Mouse (Mus musculus) liver, postnatal 0 days (tissue): ENCODE data around the gene Zan. TPM values are rescaled to one million over a fixed set of nuclear protein-coding genes. Genes with fewer than 3 reads are reported as not detected.
A peak's percentile ranks its signal among the peaks of the same experiment; 100 is the strongest.

Experiments
- ATAC-seq: fragments of 200-750 bp; cut with Nextera tagmentation; 2 replicates; pipeline ENCODE4 v1.8.0; 2017; ENCODE audit warnings: mild to moderate bottlenecking, moderate library complexity
- DNase-seq: peaks from one replicate; pipeline ENCODE4 v3.0.0-alpha.2; 2016
- H3K27ac ChIP-seq: fragments of 300-500 bp; sonication (generic); 2 replicates; pipeline ENCODE4 v1.5.1; 2014; ENCODE audit warnings: antibody characterized with exemption, moderate library complexity, mild to moderate bottlenecking, low read depth
- H3K27me3 ChIP-seq: fragments of 300-500 bp; sonication (generic); 2 replicates; pipeline ENCODE4 v1.6.1; 2014; ENCODE audit warnings: low read length, control low read depth, mixed read lengths; ENCODE audit not compliant: insufficient read depth
- H3K36me3 ChIP-seq: fragments of 300-500 bp; sonication (generic); replicated peaks from 2 replicates; pipeline ENCODE4 v1.6.1; 2014; ENCODE audit warnings: mild to moderate bottlenecking, control low read depth, low read length, moderate library complexity, mixed read lengths; ENCODE audit not compliant: insufficient read depth
- H3K4me1 ChIP-seq: fragments of 300-500 bp; sonication (generic); 2 replicates; pipeline ENCODE4 v1.6.1; 2014; ENCODE audit warnings: antibody characterized with exemption, mild to moderate bottlenecking, control low read depth; ENCODE audit not compliant: insufficient read depth
- H3K4me2 ChIP-seq: fragments of 300-500 bp; sonication (generic); 2 replicates; pipeline ENCODE4 v1.6.1; 2014; ENCODE audit warnings: low read depth, mild to moderate bottlenecking, low read length, moderate library complexity, mixed read lengths
- H3K4me3 ChIP-seq: fragments of 300-500 bp; sonication (generic); 2 replicates; pipeline ENCODE4 v1.5.1; 2014; ENCODE audit warnings: low read depth, low read length
- H3K9ac ChIP-seq: fragments of 300-500 bp; sonication (generic); replicated peaks from 2 replicates; pipeline ENCODE4 v1.6.1; 2014; ENCODE audit warnings: mild to moderate bottlenecking, moderate library complexity
- H3K9me3 ChIP-seq: fragments of 300-500 bp; sonication (generic); 2 replicates; pipeline ENCODE4 v1.6.1; 2016; ENCODE audit warnings: mild to moderate bottlenecking, control low read depth, low read length, mixed read lengths
- CTCF ChIP-seq: sonication (generic); IDR thresholded peaks from 2 replicates; pipeline ENCODE4 v1.5.1; 2016; ENCODE audit warnings: antibody characterized with exemption, low read depth
- EP300 ChIP-seq: IDR thresholded peaks from 2 replicates; pipeline ENCODE4 v1.6.1; 2016; ENCODE audit warnings: antibody characterized with exemption, low read depth, mild to moderate bottlenecking
- WGBS: fragments of 180-500 bp; shearing (Covaris S2); extraction: QIAGEN DNeasy Blood & Tissue Kit; methylation state at CpG from one replicate; pipeline ENCODE4 v1.1.7; 2014; ENCODE audit not compliant: insufficient replicate concordance; 5-methylcytosine and 5-hydroxymethylcytosine counted together
- polyA plus RNA-seq: library from polyadenylated mRNA; unstranded; fragments of >200 nt; fragmentation: Nextera tagmentation; extraction: Ambion mirVana; gene quantifications from 2 replicates; pipeline ENCODE4 v1.2.1, GENCODE M21; 2015

The Zan gene
- polyA plus RNA-seq, 1 experiment from 2014 or later: 0.06 TPM

GRCm38 (mm10) chr5:137340222-137340621 lies 136.6 kb downstream of the Zan start:
- TF ChIP-seq EP300: no peak
- TF ChIP-seq CTCF: no peak
- 63% methylated on average over 6 of the region's 6 CpGs for WGBS
- ATAC-seq: no peak
- H3K4me3 ChIP-seq: no peak overlapping the region
- H3K36me3 ChIP-seq: no peaks in the 10 kb centered on the region
- H3K9ac ChIP-seq: no peak overlapping the region
- H3K9me3 ChIP-seq: no peaks in the 10 kb centered on the region
- H3K27me3 ChIP-seq: 0 out of 2 replicates have a peak, but pooled peaks cover 2% of the 10 kb centered on the region
- H3K4me1 ChIP-seq: peaks cover 20% of the 10 kb centered on the region
- no peak overlapping the region for H3K27ac ChIP-seq
- no peak overlapping the region for H3K4me2 ChIP-seq
- DNase-seq: no peak

GRCm38 (mm10) chr5:137339290-137339979 lies 137.4 kb downstream of the Zan start:
- no peak for DNase-seq
- 0 out of 2 replicates have a peak, but pooled peaks have one; percentile 12 for ATAC-seq
- Histone ChIP-seq H3K4me1 (peaks cover 18% of the 10 kb centered on the region), H3K27me3 (0 out of 2 replicates have a peak, but pooled peaks cover 2% of the 10 kb centered on the region), H3K36me3 (no peaks in the 10 kb centered on the region), H3K9me3 (no peaks in the 10 kb centered on the region), H3K9ac (0 out of 2 replicates have a peak overlapping the region, but pooled peaks have one; percentile 37), H3K27ac (peak overlapping the region; percentile 62), H3K4me3 (0 out of 2 replicates have a peak overlapping the region, but pooled peaks have one; percentile 45), H3K4me2 (peak overlapping the region; percentile 84; the same call in 1 of the 2 replicates)
- TF ChIP-seq CTCF: no peak
- TF ChIP-seq EP300: no peak
- WGBS: 26% methylated on average over 20 of the region's 22 CpGs

GRCm38 (mm10) chr5:137338663-137339289 lies 138.1 kb downstream of the Zan start:
- ATAC-seq: peak; percentile 33
- under 1% methylated on average over 11 of the region's 11 CpGs for WGBS
- peak; percentile 39 for DNase-seq

DNA sequence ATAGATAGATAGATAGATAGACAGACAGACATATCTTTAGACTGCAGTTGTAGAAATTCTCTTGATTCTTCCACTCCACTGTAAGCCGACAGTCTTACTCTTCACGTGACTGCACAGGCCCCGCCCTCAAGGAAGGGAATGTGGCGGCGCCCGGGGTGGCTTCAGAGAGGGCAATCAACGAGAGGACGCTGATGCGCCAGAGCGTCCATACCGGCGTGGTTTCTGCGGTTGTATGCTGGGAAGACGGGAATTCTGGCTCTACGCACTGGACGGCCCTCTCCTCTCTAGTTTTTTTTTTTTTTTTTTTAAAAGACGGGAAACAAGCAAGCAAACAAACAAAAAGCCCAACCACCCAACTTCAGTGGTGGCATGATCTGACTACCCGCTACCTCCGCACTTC lies 138.6 kb downstream of the Zan start:
- peaks cover 23% of the 10 kb centered on the region for H3K4me1 ChIP-seq
- peak; percentile 86 for DNase-seq
- no peaks in the 10 kb centered on the region for H3K9me3 ChIP-seq
- under 1% methylated on average over 19 of the region's 19 CpGs for WGBS
- no peaks in the 10 kb centered on the region for H3K36me3 ChIP-seq
- H3K4me2 ChIP-seq: peak overlapping the region; percentile 84
- TF ChIP-seq CTCF (no peak), EP300 (no peak; the same call in 1 of the 2 replicates)
- H3K27ac ChIP-seq: peak overlapping the region; percentile 62
- peak overlapping the region; percentile 45 for H3K4me3 ChIP-seq
- peak; percentile 78 for ATAC-seq
- H3K9ac ChIP-seq: peak overlapping the region; percentile 37
- 0 out of 2 replicates have a peak, but pooled peaks cover 2% of the 10 kb centered on the region for H3K27me3 ChIP-seq

More at GRCm38 (mm10) chr5:137338663-137339289, 138.1 kb downstream of the Zan start:
- peak overlapping the region; percentile 37 for H3K9ac ChIP-seq
- H3K9me3 ChIP-seq: no peaks in the 10 kb centered on the region
- peak overlapping the region; percentile 45 for H3K4me3 ChIP-seq
- peaks cover 23% of the 10 kb centered on the region for H3K4me1 ChIP-seq
- H3K27ac ChIP-seq: peak overlapping the region; percentile 62
- no peaks in the 10 kb centered on the region for H3K36me3 ChIP-seq
- TF ChIP-seq CTCF (no peak), EP300 (0 out of 2 replicates have a peak, but pooled peaks have one; percentile 10)
- H3K4me2 ChIP-seq: peak overlapping the region; percentile 84
- H3K27me3 ChIP-seq: 0 out of 2 replicates have a peak, but pooled peaks cover 2% of the 10 kb centered on the region

- Histone ChIP-seq H3K9me3 (no peaks in the 10 kb centered on the region), H3K27ac (peak overlapping the region; percentile 52), H3K4me1 (peaks cover 25% of the 10 kb centered on the region), H3K4me3 (no peak overlapping the region), H3K4me2 (0 out of 2 replicates have a peak overlapping the region, but pooled peaks have one; percentile 84), H3K36me3 (no peaks in the 10 kb centered on the region), H3K27me3 (0 out of 2 replicates have a peak, but pooled peaks cover 2% of the 10 kb centered on the region), H3K9ac (no peak overlapping the region; the same call in 1 of the 2 replicates)
- TF ChIP-seq EP300: no peak
- no peak for TF ChIP-seq CTCF
- WGBS: 63% methylated on average over 8 of the region's 8 CpGs
- no peak for ATAC-seq
- DNase-seq: no peak
These were observed 139.7 kb downstream of the Zan start for GRCm38 (mm10) chr5:137337190-137337589.

- 78% methylated on average over 6 of the region's 6 CpGs for WGBS
- Histone ChIP-seq H3K9me3 (no peaks in the 10 kb centered on the region), H3K4me3 (no peak overlapping the region)
These were observed 141.8 kb downstream of the Zan start for GRCm38 (mm10) chr5:137335066-137335465.

More at GRCm38 (mm10) chr5:137335066-137335465, 141.8 kb downstream of the Zan start:
- no peak overlapping the region for H3K4me2 ChIP-seq
- 0 out of 2 replicates have a peak, but pooled peaks cover 2% of the 10 kb centered on the region for H3K27me3 ChIP-seq
- no peak overlapping the region for H3K27ac ChIP-seq
- ATAC-seq (no peak), DNase-seq (no peak)
- peaks cover 25% of the 10 kb centered on the region for H3K4me1 ChIP-seq
- no peak for TF ChIP-seq EP300
- no peak for TF ChIP-seq CTCF
- H3K36me3 ChIP-seq: no peaks in the 10 kb centered on the region
- no peak overlapping the region for H3K9ac ChIP-seq
